Mouse (Mus musculus): ENCODE results near the gene Hivep3.

Hivep3 gene

GRCm38 (mm10) chr4:119977817-119978491 lies 244.4 kb downstream of the Hivep3 start:
- in situ Hi-C loops (cut with MboI) = no loop called here

DNA sequence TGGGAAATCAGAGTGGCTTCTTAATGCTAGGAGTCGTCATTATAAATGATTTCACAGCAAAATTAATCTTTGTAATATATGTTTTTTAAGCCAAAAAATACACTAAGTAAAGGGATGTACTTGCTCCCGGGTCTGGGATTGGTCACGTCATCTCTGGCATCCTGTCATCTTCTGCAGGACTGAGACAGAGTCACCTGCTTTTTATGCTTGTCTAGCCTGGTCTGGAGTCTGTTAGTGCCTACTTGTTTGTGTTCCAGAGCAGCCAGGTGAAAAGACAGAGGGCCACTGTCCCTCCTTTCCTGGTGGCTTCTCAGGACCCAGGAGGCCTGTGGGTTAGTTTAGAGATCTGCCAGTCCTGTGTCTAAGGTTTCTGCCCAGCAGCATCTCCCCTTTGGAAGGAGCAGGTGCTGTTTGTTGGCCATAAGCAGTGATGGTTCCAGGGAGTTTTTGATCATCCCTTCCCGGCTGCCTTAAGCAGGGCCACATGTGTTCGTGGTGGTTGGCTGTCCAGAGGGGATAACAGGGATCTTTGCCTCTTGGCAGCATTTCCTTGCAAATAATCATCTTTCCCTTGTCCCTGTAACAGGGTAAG lies 245.8 kb downstream of the Hivep3 start:
- in situ Hi-C loops (cut with MboI) = no loop called here

GRCm38 (mm10) chr4:119979918-119980317 lies 246.3 kb downstream of the Hivep3 start:
- in situ Hi-C loops (cut with MboI) = no loop called here

- in situ Hi-C loops (cut with MboI) = no loop called here
Observed at GRCm38 (mm10) chr4:119981047-119981720, 247.6 kb downstream of the Hivep3 start.

GRCm38 (mm10) chr4:119986065-119986464 lies 252.5 kb downstream of the Hivep3 start:
- in situ Hi-C loops (cut with MboI) = no loop called here

- in situ Hi-C loops (cut with MboI) = no loop called here
Observed at GRCm38 (mm10) chr4:119986580-119987291, 253.2 kb downstream of the Hivep3 start.

DNA sequence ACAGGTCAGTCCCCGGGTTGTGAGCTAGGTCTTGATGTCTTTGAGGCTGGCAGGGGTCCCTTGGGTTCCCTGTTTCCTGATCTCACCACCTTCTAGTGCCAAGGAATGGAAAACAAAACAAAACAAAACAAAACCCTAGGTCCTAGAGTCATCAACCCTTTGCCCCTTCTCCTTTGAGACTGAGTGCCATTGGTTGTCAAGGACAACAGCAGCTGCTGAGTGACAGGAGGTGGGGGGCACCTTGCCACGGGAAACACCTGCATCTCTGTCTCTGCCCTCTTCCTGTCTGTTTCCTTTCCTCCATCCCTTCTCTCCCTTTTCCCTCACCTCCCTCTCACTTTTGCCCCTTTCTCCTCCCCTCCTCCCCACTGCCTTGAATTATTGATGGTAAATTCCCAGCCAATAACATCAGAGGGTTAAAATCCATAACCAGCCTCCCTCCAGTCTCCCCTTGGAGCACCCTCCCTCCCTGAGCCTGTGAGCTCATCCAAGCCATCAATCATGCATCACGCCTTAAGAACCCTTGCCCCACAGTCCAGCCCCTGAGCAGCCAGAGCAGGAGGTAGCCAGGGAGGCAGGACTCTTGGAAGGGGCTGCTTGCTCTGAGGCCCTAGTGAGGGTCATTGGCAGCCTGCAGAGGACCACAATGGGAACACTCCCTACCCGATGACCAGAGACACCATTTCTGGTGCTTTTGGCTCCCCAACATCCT lies 253.9 kb downstream of the Hivep3 start:
- in situ Hi-C loops (cut with MboI) = no loop called here

- in situ Hi-C loops (cut with MboI) = no loop called here
Observed at GRCm38 (mm10) chr4:119989031-119989693, 255.6 kb downstream of the Hivep3 start.

DNA sequence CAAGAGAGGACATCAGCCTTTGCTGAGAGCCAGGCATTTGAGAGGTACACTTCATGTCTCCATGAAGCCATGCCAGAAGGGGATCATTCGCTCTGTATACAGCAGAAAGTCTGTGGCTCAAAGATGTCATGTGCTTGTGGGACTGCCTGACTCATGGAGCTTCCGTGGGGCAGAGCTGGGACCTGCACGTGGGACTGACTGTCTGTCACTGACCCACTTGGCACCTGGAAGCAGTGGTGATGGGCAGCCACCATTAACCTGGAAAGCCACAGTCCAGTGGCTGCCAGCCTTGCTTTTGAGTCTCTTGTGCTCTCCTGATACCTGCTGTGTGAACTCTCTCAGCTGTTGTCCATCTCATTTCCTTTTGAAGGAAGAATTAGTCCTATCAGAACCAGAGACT lies 256.8 kb downstream of the Hivep3 start:
- in situ Hi-C loops (cut with MboI) = no loop called here

DNA sequence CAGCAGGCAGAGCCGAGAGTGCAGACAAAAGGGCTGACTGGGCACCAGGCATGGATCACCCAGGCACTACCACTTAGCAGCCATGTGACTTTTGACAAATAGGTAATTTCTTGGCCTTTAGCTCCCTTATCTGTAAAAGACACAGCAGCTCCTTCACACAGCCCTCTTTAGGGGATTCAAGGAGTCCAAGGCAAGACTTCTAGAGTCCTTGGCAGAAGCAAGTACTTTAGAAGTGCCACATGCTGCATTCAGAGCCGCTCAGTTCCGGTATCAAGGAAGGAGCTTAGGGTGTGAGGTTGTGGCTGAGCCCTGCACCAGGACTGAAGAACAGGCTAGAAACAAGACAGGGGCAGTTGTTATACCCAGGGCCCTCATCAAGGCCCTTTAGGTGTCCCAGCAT lies 257.3 kb downstream of the Hivep3 start:
- in situ Hi-C loops (cut with MboI) = no loop called here

DNA sequence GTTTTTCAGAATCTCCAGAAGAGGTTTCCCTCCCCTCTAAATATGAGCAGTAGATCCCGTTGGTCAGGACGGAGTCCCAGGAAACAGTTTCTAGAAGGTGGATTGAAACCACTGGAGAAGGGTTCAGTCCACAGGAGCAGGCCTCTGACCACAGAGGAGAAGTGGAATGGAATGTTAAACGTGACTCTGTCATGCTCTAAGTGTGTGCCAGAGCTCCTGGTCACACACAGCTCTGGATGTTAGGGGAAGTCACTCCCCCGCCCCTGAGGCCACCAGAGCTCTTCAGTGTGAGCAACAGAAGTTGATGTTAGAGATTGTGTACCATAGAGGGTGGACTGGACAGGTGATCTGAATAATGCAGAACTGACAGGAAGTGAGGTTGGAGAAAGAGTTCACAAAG lies 258.2 kb downstream of the Hivep3 start:
- in situ Hi-C loops (cut with MboI) = no loop called here

DNA sequence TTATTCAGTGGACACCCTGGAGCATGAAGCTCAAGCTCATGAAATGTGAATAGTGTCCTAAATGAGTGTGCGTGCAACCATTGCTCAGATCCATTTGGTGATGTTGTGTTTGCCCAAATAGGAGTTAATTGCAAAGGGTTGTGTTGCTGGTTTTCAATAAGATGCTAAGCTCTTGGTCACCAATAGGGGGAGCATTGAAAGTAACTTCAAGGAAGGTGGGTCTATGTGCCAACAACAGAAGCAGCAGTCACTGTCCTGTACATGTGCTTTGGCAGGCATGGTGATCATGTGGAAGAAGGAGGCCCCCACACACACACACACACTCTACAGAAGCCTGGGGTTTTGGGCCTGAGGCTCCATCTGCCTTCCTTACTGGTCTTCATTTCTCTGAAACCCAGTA lies 262.8 kb downstream of the Hivep3 start:
- in situ Hi-C loops (cut with MboI) = no loop called here

GRCm38 (mm10) chr4:119997351-119997750 lies 263.8 kb downstream of the Hivep3 start:
- in situ Hi-C loops (cut with MboI) = no loop called here

DNA sequence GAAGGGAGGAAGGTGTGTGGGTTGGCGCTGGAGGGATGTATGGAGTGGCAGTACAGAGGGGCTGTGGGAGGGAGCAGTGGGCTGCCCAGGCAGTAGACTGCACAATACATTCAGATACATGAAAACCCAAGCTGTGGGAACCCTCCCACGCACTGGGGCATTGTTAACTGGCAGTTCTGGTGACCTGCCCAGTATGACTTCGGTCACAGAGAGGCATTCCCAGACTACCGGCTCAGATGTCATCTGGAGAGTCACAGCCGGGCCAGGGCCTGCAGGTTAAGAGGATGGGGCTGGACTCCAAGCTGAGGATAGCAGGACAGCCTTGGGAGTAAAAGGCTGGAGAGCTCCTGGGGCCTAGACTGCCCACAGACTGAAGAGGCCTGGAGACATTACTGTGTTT lies 265.3 kb downstream of the Hivep3 start:
- in situ Hi-C loops (cut with MboI) = no loop called here

DNA sequence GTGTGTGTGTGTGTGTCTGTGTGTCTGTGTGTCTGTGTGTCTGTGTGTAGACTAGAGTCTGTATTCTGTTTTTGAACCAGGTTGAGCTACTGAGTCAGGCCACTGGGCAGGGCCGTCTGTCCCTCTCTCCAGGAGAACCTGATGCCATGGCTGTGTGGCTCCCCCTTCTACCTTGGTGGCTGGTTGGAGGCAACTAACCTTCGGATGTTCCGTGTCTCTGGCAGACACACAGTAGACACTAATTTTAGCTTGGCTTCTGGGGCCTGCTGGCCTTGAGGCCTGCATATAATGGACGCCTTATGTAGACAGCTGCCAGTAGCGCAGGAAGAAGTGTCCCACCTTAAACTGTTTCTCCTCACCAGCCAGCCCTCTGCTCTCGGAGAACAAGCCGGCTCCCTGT lies 267.3 kb downstream of the Hivep3 start:
- in situ Hi-C loops (cut with MboI) = no loop called here

GRCm38 (mm10) chr4:120003006-120003405 lies 269.4 kb downstream of the Hivep3 start:
- in situ Hi-C loops (cut with MboI) = no loop called here

DNA sequence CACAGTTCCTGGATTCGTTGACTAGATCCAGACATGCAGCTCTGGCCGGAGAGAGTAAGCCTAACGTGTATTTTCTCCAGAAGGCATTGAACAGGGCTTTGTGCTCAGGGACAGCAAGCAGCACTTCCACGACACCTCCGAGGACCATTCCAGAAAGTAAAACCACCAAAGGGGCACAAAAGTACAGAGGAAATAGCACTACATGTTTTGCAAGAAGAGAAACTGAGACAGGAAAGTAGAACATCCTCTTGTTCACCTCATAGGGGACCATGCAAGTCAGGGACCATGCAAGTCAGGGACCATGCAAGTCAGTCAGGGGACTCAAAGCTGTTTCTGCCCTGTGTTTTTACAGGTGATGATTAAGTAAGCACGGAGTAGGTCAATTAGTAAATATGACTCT lies 272.5 kb downstream of the Hivep3 start:
- in situ Hi-C loops (cut with MboI) = no loop called here

DNA sequence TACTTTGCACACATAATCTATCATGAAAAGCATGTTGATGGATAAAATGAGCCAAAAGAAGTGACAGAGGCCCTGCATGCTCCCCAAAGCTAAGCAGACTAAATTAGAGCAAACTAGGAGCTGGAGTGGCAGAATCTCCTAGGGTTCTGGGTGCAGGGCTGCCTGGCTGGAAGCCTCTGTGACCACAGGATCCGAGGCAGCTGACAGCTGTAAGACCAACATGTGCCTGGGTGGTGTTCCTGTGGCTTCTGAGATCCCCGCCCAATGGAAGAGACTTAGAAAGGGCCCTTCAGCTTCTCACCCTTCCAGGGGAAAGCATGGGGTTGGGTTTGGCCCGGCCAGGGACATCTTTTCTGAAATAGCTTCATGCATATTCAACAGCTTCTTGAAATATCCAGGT lies 274.3 kb downstream of the Hivep3 start:
- in situ Hi-C loops (cut with MboI) = no loop called here

GRCm38 (mm10) chr4:120009151-120009550 lies 275.6 kb downstream of the Hivep3 start:
- in situ Hi-C loops (cut with MboI) = no loop called here

- in situ Hi-C loops (cut with MboI) = no loop called here
Observed at GRCm38 (mm10) chr4:120011788-120012187, 278.2 kb downstream of the Hivep3 start.

- in situ Hi-C loops (cut with MboI) = no loop called here
Observed at GRCm38 (mm10) chr4:120012891-120013290, 279.3 kb downstream of the Hivep3 start.

GRCm38 (mm10) chr4:120018426-120018825 lies 284.8 kb downstream of the Hivep3 start:
- in situ Hi-C loops (cut with MboI) = no loop called here
